Mouse (Mus musculus): Measurements from ENCODE around the gene Spib.

GRCm38 (mm10) chr7:44487936-44488335 is 43.9 kb downstream of the Spib start:
- TF ChIP-seq POLR2A (IDR thresholded peaks at IDR 0.05; ENCODE audit: low read depth, low read length) (no peak), CTCF (IDR thresholded peaks at IDR 0.05; ENCODE audit: extremely low read depth, insufficient read length, insufficient replicate concordance, low read depth, low read length) (no peak)
